Mouse (Mus musculus) kidney, adult 18-20 months (tissue): ENCODE results near the gene Adgrv1.
A peak's percentile ranks its signal among the peaks of the same experiment; 100 is the strongest.
"Not testable (repeated sequence)": the region's sequence is repeated elsewhere in the genome, so short reads cannot be mapped to it uniquely, and the experiment has no call there.

Experiments
- DNase-seq: peaks from one replicate; pipeline ENCODE4 v3.0.0; 2021

Adgrv1 gene

DNA sequence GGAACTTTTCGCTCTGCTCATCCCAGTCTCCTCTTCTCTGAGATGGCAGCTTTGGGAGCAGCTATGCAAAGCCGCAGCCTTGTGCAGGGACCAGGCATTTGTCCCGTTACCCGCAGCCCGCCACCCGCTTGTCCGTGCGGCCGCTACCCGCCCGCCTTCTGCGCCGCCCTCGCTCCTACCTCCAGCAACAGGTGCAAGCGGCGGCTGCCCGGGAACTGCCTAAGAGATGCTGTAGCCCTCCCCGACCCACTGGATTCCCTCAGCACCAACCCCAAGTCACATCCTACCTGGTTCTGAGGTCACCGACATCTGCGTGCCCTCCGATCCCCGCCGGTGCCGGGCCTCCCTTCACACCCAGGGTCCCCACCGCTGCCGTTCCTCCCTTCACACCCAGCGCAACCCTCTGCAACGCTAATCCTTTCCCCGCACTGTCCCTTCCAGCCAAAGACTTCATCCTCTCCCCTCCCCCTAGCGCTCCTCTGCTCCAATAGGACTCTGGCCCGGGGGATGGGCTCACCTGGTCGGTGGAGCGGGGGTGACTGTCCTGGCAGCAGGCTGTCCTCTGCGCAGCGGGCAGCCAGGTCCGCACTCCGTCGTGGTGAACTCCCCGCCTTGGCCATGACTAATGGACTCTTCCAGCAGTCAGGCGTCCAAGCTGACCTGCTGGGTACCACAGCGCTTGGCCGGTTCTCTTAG lies at the start of gene Adgrv1:
TSS of gene Adgrv1 (minus strand) at position 435 of the 696 bp plus-strand sequence.
- peak; percentile 64 for DNase-seq

DNA sequence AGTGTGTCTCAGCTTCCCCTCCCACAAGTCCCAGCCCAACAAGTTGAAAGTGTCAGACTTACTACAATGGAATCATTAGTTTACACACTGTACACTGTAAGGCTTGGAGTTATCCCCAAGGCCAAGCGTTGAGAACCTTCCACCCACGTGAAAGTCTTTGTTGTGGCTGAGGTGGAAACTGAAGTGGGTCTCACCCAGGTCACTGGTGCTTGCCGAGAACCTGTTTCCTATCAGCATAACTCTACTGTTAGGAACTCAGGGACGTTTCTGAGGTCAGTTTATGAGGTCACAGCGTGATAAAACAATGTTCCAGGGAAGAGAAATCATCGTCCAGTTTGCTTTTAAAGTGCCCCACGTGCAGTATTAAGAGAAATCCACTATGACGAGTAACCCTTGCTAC lies 42.4 kb upstream of the Adgrv1 start:
- DNase-seq = no peak

DNA sequence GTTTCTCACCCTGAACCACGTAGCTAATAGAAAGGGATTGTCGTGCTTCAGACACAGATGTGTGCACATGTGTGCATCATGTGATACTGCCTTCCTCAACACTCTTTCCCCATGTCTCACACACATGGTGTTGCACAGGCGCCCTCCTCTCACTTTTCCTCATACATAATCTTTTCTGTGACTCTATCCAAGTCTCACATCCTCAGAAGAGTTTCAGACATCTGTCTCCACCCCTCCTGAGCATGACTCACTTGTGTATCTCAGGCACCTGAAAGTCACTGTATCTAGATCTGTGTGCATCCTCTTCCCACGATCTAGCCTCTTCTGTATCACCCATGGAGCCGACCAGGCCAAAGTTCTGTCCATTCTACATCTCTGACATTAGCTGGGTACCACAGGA lies 34.8 kb upstream of the Adgrv1 start:
- no peak for DNase-seq

DNA sequence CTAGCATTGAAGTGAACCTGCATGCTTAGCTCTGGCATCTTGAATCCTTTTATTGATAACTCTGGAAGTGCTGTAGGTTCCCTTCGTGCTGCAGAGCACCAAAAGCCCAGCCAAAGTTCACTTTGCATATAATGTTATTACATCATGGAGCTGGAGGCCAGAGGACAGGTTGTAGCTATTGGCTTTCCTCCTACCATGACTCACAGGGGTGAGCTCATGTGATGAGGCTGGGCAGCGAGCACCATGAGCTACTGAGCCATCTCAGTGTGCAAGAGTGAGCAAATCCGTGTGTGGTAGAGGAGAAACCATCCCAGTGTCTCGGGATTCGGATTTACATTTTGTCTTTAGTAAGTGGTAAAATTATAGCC lies 31.4 kb upstream of the Adgrv1 start:
- no peak for DNase-seq

DNA sequence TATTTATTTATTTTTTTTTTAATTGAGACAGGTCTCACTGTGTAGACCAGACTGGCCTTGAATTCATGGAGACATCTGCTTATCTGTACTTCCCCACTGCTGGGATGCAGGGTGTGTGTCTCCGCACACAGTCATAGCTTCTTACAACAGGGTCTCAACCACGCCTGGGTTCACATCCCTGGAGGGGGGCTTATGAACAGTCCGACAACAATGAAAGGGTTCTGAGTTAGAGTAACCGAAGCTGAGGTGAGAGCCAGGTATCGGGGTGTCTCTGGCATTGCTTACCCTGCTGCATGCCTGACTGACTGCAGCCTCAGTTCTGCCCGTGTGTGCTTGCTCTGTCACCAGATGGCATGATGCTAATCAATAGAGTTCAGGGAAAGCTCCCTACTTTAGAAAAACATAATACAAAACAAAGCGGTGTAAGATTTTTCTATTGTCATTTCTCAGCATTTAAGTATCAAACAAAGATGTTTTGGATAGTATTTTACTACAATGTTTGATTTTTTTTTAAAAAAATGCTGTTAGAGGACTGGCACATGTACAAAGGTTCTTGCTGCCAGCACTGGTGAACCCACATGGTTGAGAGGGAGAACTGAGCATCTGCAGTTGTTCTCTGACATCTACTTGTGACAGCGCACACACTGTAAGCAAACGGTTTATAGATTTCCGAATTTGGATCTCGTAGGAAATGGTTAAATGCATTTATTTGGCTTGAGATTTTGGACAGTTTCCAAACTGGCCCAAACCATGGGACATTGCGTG lies 30.8 kb upstream of the Adgrv1 start:
- no peak for DNase-seq

DNA sequence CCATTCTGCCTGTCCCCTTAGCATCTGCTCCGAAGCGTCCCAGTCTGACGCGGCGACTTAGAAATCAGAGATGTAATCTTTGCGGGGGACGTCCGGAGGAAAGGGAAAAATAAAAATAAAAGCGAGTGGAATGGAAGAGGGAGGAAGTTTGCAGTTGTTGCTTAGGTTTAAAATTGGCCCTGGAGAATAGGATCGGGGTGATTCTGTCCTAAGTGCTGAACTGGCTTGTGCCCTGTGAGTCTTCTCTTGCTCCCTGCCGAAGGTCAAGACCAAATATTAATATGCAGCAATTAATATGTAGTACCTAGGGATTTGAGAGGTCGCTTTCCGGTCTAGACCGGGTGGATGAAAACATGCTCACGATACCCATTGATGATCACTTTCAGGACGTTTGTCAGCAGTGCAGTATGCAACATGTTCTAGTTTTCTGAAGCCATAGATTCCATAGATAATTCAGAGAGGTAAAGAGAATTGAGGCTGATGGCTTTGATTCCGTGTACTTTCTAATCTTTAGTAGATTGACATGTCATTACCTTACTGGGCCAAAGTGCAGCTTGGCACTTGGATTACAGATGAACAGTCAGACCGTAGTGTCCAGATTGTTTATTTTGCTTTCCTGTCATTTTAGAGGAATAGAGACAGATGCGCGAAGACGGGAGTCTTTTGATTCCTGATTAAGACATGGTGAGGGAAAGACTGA lies 25.2 kb upstream of the Adgrv1 start:
- DNase-seq = no peak

DNA sequence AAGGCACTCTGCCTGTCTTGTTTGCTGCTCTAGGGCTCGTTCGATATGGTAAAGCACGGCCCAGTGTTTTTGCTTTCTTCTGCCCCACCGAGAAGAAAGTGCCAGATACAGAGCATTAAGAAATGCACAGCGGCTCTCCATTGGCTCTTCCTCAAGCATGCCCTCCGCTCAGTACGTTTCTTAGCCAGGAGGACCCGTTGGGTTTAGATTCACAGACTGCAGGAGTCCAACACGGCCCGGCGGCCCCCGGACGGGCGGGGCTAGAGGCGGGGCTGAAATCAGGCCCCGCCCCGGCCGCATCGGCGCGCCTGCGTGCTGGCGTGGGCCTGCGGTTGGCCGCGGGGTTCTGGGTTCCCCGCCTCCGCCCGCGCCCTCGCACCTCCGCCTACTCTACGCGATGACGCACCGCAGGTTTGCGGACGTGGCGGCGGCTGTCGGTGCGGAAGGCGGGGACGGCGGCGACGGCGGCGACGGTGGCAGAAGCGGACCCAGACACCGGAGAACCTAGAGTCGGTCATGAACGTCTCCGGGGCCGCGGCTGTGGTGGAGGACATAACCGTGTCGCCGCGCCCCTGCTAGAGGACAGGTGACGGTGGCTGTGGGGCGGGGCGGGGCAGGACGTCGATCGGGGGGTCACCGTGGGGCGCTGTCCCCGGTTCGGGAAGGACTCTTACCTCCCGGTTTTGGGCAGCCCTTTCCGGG lies 24.5 kb upstream of the Adgrv1 start, which contains the start of gene Lysmd3:
TSS of gene Lysmd3 (plus strand) at position 313 of the 702 bp plus-strand sequence.
- peak; percentile 95 for DNase-seq

DNA sequence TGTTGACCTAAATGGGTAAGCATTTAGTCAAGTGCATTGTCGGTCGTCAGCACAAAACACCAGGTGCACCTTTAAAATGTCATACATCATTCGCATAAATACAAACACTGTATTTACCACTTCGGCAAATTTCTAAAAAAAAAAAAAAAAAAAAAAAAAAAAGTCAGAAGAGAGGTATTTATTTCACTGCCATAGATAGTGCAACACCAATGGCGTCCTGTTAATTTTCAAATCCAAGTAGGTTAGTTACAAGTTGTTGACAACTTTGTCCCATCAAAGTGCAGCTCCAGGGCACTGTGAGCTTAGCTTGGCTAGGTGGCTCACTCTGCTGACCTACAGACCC lies 24.0 kb upstream of the Adgrv1 start:
- no peak for DNase-seq

DNA sequence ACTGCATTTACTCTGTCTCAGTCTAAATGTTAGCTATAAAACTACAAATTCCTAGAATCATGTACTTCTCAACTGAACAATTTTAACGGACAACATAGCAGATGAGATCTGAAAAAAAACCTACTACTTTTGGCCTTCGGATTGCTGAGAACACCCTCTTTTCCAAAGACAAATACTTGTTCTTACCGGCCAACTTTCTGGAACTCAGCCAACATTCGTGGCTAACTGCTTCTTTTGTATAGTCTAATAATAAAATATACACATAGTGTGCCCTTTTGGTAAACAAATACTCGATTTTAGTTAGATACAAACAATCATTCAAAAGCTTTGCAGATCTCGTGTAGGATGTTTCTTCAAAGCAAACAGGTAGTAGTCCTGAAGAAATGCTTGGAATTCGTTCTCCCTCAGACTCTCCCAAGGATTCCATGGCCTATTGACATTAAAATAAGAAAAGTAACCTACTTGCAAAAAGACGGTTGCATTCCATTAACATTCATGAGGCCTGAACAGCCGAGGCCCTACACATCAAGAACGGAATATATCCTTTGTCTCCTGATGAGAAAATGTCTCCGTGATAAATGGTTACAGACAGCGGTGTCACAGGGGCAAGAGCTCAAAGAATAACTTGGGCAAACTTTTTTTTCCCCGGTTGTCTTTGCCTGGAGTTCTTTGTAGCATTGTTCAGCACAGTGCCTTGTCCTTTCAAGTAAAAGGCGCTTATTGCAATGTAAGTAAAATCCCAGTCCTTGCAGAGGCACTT lies 23.3 kb upstream of the Adgrv1 start:
- no peak for DNase-seq

DNA sequence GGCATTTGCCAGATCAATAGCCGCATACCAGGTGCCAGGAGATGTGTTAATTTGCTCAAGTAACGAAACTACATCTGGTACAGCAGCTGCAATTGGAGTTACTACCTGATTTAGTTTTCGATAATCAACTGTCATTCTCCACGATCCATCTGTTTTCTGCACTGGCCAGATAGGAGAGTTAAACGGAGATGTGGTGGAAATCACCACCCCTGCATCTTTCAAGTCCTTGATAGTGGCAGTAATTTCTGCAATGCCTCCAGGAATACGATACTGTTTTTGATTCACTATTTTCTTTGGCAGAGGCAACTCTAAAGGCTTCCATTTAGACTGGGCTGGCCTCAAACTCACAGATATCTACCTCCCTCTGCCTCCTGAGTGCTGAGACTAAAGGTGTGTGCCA lies 17.4 kb upstream of the Adgrv1 start:
- not testable (repeated sequence) for DNase-seq

DNA sequence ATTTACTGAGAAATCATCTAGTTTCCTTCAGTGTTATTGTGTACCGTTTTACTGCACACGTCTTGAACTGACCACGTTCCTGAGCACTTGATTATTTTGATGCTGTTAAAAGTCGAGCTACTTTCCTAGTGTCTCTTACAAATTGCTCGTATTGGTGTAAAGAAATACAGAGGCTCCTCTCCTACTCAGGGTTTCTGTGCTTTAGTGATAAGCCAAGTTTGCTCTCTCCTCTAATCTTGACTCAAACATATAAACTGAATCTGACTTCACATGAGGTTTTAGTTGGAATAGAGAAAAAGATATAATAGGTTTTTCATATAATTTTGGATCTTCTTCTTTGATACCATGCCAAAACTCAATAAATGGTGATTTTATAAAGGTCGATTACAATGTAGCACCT lies 13.4 kb upstream of the Adgrv1 start:
- DNase-seq = no peak

DNA sequence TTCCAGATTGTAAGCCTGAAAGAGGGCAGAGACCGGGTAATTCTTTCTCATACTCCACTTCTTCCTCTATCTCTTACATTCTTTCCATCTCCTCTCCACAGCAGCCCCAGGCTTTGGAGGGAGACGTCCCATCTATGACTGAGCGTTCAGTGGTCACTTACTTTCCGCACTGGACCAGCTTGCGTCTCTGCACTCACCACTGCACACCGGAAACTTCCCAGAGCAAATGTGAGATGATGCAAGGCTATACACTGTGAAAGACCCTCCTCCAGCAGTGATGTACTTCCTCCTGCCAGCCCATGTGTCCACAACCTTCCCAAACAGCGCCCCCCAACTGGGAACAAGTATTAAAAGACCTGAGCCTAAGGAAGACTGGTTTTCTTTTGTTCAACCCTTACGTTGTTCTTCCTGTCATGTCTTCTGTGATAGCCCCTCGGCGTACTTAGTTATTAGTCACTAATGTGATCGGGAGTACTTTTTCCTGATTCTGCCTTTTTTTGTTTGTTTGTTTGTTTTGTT lies 11.2 kb upstream of the Adgrv1 start:
- no peak for DNase-seq

DNA sequence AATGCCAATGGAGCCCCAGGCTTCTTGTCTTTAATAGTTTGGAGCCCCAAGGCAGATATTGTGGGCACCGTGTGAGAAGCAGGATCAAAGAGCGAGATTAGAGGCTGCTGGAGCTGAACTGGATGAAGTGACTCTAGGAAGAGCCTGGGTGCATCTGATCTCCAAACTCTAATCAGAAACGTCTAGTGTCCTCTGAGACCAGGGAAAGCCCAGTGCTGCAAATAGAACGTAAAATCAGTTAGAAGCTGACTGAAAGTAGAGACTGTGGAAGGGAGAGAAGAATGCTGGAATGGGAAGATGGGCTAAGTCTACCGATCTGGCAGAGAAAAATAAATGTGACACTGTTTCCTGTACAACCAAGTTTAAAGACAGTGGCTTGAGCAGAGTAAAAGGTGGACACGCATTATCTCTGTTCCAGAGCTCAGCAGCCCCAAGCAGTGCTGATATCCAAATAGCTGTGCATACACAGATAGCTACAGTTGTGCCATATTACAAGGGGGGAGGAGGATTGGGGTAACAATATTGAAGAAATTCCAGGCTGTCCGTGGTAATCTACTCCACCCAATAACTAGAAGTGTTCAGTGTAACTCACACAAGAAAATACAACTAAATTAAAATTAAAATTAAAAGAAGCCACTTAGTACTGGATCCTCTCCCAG lies 9.7 kb upstream of the Adgrv1 start:
- no peak for DNase-seq

DNA sequence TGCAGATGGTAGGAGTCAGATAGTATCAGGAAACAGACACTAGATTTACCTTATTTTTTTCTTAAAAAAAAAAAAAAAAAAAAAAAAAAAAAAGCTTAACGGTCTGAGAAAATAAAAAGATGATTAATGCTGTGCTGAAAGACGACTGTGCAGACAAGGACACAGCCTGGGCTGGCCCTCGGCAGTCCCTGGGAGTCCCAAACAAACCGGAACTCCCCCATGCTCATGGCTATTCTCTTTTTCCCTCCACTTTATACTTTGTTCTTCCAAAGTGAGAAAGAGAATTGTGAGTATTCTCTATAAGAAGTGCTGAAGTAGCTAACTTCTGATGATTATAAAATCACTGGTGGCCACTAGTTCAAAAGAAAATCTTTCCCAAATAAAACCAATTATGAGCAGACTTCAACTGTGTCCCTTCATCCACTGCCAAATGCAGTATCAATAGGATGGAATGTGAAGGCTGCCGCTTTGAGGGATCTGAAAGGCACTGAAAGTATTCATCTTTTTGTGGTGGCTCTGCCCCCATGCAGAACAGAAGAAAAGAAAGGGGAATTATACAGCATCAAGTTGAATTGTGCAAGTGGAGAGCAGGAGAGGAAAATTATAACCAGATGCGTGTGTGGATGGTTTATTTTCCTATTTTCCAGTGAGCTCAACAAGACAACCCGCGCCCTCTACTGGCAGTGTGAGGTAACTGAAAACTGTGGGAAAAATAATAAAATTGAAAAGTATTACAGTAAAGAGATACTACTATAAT lies 8.5 kb upstream of the Adgrv1 start:
- DNase-seq = peak; percentile 33

DNA sequence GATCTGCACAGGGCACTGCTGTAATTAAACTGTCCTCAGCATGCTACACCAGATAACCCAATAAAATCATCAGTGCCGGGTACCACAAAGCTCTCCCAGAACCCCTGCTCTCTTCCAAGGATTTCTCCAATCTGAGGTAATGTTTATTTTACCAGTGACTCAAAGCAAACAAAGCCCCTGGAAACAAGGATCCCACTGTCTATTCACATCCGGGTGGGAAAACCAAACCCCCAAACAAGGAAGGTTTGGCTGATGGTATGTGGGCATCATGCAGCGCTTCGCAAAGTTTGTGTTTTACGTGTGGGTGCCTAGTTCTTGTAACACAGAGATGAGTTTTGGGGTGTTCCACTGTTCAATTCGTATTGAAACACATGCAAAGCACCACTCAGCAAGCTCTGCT lies 7.9 kb upstream of the Adgrv1 start:
- no peak for DNase-seq

DNA sequence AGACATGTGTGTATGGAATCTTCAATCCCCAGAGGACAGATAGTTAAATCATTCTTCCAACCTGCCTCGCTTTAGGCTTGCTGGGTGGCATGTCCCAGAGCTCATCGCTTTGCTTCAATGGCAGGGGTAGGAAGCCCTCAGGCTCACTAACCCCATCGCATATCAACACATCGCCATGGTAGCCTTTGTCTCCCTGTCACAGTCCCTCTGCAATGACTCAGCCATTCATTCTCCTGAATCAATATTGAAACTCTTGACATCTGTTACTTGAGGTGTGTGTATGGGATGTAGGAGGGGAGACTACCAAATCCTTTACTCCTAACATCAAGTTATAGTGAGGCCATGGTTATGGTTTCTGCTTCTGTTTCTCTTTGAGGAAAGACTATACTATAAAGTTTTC lies 6.7 kb upstream of the Adgrv1 start:
- DNase-seq = no peak

DNA sequence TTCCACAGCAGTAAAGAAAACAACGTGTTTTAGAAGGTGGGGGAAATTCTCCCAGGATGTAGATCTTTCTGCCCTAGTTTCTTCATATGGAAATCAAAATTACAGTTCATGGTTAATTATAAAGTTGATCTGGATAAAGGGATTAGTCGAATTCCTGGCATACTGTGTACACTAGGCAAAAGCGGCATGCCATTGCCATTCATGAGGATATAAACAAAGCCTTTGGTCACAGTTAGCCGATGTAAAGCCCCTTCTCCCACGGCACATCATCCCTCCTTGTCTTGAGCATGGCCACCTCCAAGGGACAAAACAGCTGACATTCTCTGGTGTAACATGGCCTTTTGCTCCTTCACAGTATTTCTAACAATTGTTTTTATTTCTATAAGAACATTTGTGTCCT lies 2.4 kb downstream of the Adgrv1 start:
- no peak for DNase-seq

DNA sequence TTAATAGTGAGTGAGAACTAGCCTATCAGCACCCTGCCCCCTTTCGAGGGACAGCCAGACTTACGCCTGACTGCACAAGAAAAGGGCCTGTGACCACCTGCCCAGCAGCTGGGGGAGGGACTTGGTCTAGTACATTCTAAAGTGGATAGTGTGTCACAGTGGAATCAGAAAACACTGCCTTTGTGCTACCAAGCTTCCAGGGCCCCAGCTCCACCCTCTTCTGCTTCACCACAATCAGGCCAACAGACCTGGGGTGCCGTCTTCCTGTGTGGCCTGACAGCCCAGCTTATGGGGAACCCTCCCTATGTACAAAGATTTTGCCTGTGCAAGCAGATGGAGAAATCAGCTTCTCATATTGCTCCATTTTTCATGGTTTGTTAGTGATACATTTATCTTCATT lies 3.6 kb downstream of the Adgrv1 start:
- no peak for DNase-seq

DNA sequence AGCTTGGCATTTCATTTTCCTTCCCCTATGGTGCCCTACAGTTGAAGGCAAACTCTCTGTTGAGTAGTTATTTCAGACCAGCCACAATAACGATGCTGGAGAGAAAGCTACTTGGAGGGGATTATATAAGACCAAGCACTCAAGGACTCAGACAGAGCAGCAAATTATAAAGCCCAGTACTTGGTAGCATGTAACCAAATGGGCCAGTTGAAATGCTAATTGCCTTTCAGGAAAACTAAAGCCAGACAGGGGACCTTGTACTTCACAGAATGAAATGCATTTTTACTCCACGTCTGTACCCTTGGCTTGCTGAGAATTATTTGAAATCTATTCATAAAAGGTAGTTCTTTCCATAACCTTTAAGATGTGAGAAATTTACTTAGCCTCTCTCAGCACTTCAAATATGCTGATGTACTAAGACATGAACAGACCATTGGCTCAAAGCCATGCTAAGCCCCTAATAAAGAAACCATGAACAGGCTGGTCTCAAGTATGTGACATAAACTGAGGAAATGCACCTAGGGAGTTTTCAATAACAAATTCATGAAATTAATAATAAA lies 4.2 kb downstream of the Adgrv1 start:
- no peak for DNase-seq

DNA sequence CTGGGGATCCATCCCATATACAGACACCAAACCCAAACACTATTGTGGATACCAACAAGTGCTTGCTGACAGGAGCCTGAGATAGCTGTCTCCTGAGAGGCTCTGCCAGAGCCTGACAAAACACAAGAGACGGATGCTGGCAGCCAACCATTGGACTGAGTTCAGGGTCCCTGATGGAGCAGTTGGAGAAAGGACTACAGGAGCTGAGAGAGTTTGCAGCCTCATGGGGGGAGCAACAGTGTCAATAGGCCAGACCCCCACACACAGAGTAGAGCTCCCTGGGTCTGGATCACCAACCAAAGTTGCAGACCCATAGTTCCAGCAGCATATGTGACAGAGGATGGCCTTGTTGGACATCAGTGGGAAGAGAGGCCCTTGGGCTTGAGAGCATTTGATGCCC lies 5.1 kb downstream of the Adgrv1 start:
- DNase-seq = not testable (repeated sequence)

DNA sequence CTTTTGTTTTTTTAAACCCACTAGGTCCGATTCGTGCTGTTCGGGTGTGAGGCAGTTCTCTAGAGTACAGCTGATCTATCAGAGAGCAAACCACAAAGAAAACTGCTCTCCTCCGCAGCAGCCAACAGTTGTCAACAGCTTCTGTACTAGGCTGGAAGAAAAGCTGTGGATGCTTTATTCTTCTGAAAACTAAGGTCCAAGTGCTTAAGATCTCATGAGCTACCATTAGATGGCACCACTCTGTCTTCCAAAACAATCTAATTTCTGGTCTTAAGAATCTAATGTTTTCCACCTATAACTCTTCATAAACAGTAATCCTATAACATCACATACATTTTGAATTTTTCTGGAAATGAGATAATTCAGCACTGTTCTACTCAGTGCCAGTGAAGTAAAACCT lies 22.6 kb downstream of the Adgrv1 start:
- DNase-seq = no peak
